Mouse (Mus musculus): ENCODE results near the gene Prap1. TPM values are rescaled to one million over a fixed set of nuclear protein-coding genes. Genes with fewer than 3 reads are reported as not detected.

The Prap1 gene
- polyA plus RNA-seq, 1 experiment from 2014 or later: not detected

DNA sequence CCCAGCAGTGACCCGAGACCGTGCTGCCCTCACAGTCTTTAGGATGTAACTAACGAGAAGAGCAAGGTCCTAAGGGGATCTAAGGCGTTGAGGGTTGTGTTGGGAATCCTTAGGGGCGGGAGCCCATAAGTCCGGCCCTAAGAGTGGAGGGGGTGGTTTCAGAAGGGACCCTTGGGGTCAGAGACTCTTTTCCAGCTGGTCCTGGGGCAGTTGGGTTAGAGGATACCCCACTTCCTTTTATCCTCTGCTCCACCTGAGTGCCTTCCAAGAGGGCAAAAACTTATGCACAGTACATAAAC, 31.4 kb upstream of the Prap1 start:
- no peaks in the 10 kb centered on the region for H3K9me3 ChIP-seq (replicated peaks)
- H3K4me1 ChIP-seq: peaks cover 55% of the 10 kb centered on the region
- no peaks in the 10 kb centered on the region for H3K36me3 ChIP-seq (ENCODE audit: poor library complexity, severe bottlenecking)
- peak overlapping the region; percentile 81 for H3K27ac ChIP-seq
- peak overlapping the region; percentile 65; the same call in 1 of the 2 replicates for H3K9ac ChIP-seq
- peaks cover 47% of the 10 kb centered on the region for H3K27me3 ChIP-seq
- WGBS: 2% methylated on average over 6 of the region's 6 CpGs
- peak overlapping the region; percentile 74 for H3K4me2 ChIP-seq
- ATAC-seq: peak; percentile 4
- H3K4me3 ChIP-seq: peak overlapping the region; percentile 36

DNA sequence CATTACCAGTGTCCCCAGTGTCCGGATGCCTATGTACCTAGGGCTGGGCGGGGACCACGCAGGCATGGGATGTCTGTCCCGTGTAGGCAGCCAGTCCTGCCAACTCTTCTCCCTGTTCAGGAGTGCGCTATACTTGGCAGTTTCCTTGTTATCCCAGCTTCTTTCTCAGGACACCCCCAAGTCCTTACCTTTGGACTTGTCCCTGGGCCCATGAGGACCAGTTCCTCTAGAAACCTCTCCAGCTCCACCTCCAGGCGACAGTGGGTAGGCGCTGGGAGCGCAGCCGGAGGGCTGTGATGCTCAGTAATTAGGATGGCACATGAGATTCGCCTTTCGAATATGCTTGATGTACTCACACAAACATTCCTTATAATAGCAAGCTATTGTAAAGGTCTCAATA, 30.9 kb upstream of the Prap1 start:
- peaks cover 45% of the 10 kb centered on the region for H3K27me3 ChIP-seq
- H3K27ac ChIP-seq: no peak overlapping the region

GRCm38 (mm10) chr7:140063092-140063491, 30.1 kb upstream of the Prap1 start:
- peaks cover 43% of the 10 kb centered on the region for H3K4me1 ChIP-seq
- ATAC-seq: no peak
- WGBS: 15% methylated on average over 7 of the region's 7 CpGs
- no peak overlapping the region for H3K9ac ChIP-seq
- H3K4me2 ChIP-seq: no peak overlapping the region
- no peak overlapping the region for H3K4me3 ChIP-seq
- H3K9me3 ChIP-seq (replicated peaks): no peaks in the 10 kb centered on the region
- peaks cover 53% of the 10 kb centered on the region for H3K27me3 ChIP-seq
- H3K36me3 ChIP-seq (ENCODE audit: poor library complexity, severe bottlenecking): no peaks in the 10 kb centered on the region
- no peak overlapping the region for H3K27ac ChIP-seq

More for the DNA sequence above, 30.9 kb upstream of the Prap1 start:
- WGBS: 8% methylated on average over 11 of the region's 11 CpGs
- no peaks in the 10 kb centered on the region for H3K9me3 ChIP-seq (replicated peaks)
- peaks cover 50% of the 10 kb centered on the region for H3K4me1 ChIP-seq
- H3K36me3 ChIP-seq (ENCODE audit: poor library complexity, severe bottlenecking): no peaks in the 10 kb centered on the region
- H3K9ac ChIP-seq: no peak overlapping the region
- peak; percentile 6; the same call in 1 of the 2 replicates for ATAC-seq
- no peak overlapping the region for H3K4me3 ChIP-seq
- H3K4me2 ChIP-seq: peak overlapping the region; percentile 74; the same call in 1 of the 2 replicates

DNA sequence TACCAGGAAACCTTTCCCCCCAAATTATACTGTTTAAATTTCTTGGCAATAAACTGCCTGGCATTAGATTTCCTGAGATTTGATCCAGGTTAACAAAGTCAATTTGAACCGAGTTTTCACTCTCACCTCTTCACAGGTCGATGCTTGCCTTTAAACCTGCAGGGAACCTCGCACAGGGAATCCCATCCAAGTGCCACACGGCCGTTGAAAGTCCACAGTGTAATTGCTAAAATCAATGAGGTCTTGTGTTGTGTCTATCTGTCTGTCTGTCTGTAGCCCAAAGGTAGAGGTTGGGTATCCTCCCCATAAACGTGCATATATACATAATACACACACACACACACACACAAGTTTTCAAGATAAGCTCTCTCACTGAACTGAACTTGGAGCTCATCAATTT, 25.8 kb upstream of the Prap1 start:
- H3K9me3 ChIP-seq (replicated peaks): no peaks in the 10 kb centered on the region
- WGBS: 68% methylated on average over 6 of the region's 6 CpGs
- no peak overlapping the region for H3K4me2 ChIP-seq
- peaks cover 74% of the 10 kb centered on the region for H3K27me3 ChIP-seq
- no peak overlapping the region for H3K4me3 ChIP-seq
- no peak overlapping the region for H3K9ac ChIP-seq
- peaks cover 7% of the 10 kb centered on the region for H3K4me1 ChIP-seq
- H3K27ac ChIP-seq: no peak overlapping the region
- H3K36me3 ChIP-seq (ENCODE audit: poor library complexity, severe bottlenecking): peaks cover 5% of the 10 kb centered on the region; the same call in 1 of the 2 replicates
- no peak for ATAC-seq

GRCm38 (mm10) chr7:140070042-140070711, 23.0 kb upstream of the Prap1 start:
- Histone ChIP-seq H3K9me3 (replicated peaks) (no peaks in the 10 kb centered on the region), H3K9ac (no peak overlapping the region), H3K4me2 (peak overlapping the region; percentile 35; the same call in 1 of the 2 replicates), H3K27ac (no peak overlapping the region), H3K36me3 (ENCODE audit: poor library complexity, severe bottlenecking) (peaks cover 5% of the 10 kb centered on the region; the same call in 1 of the 2 replicates), H3K27me3 (peaks cover 70% of the 10 kb centered on the region), H3K4me3 (peak overlapping the region; percentile 5; the same call in 1 of the 2 replicates), H3K4me1 (peaks cover 5% of the 10 kb centered on the region; the same call in 1 of the 2 replicates)
- ATAC-seq: no peak
- WGBS: 43% methylated on average over 37 of the region's 39 CpGs

DNA sequence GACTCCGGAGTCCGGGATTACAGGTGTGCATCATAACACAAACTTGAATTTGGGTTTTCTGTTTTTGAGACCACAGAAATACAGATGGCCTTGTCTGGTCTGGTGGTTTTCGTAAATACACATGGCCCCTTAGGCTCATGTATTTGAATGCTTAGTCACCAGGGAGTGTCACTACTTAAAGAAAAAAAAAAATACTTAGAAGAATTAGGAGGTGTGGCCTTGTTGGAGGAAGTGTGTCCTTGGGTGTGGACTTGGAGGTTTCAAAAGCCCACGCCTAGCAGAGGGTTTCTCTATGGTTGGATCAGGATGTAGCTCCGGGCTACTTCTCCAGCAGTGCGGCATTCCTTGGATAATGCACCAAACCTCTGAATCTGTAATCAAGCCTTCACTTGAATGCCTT, 15.5 kb upstream of the Prap1 start:
- H3K9ac ChIP-seq: no peak overlapping the region
- peaks cover 36% of the 10 kb centered on the region for H3K4me1 ChIP-seq
- ATAC-seq: no peak
- H3K9me3 ChIP-seq (replicated peaks): no peaks in the 10 kb centered on the region
- H3K27ac ChIP-seq: no peak overlapping the region
- H3K27me3 ChIP-seq: peaks cover 30% of the 10 kb centered on the region
- H3K36me3 ChIP-seq (ENCODE audit: poor library complexity, severe bottlenecking): no peaks in the 10 kb centered on the region
- 83% methylated on average over 6 of the region's 6 CpGs for WGBS
- H3K4me3 ChIP-seq: no peak overlapping the region
- H3K4me2 ChIP-seq: no peak overlapping the region

- 0 out of 2 replicates have a peak overlapping the region, but pooled peaks have one; percentile 84 for H3K27ac ChIP-seq
- peaks cover 36% of the 10 kb centered on the region for H3K4me1 ChIP-seq
- no peak for ATAC-seq
- H3K27me3 ChIP-seq: peaks cover 28% of the 10 kb centered on the region
- H3K9ac ChIP-seq: no peak overlapping the region
- H3K4me2 ChIP-seq: no peak overlapping the region
- no peaks in the 10 kb centered on the region for H3K36me3 ChIP-seq (ENCODE audit: poor library complexity, severe bottlenecking)
- no peaks in the 10 kb centered on the region for H3K9me3 ChIP-seq (replicated peaks)
- no peak overlapping the region for H3K4me3 ChIP-seq
- 3% methylated on average over 5 of the region's 5 CpGs for WGBS
Measured at GRCm38 (mm10) chr7:140078711-140079110, 14.5 kb upstream of the Prap1 start.

DNA sequence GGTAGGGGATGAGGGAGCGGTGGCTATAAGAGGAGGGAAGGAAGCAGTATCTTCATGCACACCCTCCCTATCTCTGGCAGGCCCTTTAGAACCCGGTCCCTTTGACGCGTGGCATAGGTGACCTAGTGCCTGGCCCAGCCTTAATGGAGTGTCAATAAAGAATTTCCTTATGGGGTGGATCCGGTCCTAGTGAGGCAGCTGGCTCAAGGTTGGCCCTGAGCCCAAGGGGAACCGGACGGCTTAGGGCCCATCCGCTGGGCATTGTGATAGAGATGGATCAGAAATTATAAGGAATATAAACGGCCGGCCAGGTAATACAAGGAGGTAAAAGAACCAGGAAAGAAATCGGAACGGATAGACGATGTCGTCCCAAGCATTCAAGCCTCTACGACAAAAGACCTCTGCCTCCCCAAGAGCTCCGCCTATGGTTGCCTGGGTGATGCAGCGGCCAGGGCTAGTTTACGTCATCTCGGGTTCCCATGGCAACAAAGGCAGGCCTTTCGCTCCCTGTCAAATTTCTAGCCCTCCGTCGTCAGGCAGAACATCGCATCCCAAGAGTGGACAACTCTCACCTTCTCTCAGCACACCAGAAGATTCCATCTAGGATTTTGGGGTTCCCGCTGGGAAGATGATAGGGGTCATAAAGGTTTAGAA, 12.6 kb upstream of the Prap1 start:
- H3K4me2 ChIP-seq: peak overlapping the region; percentile 66
- ATAC-seq: peak; percentile 84
- peak overlapping the region; percentile 44 for H3K4me3 ChIP-seq
- H3K9ac ChIP-seq: peak overlapping the region; percentile 65
- H3K4me1 ChIP-seq: peaks cover 36% of the 10 kb centered on the region
- peak overlapping the region; percentile 84 for H3K27ac ChIP-seq
- H3K27me3 ChIP-seq: peaks cover 23% of the 10 kb centered on the region
- H3K36me3 ChIP-seq (ENCODE audit: poor library complexity, severe bottlenecking): no peaks in the 10 kb centered on the region
- no peaks in the 10 kb centered on the region for H3K9me3 ChIP-seq (replicated peaks)
- WGBS: 1% methylated on average over 24 of the region's 24 CpGs

- H3K4me1 ChIP-seq: peaks cover 36% of the 10 kb centered on the region
- H3K9ac ChIP-seq: peak overlapping the region; percentile 65
- peak overlapping the region; percentile 66 for H3K4me2 ChIP-seq
- WGBS: 9% methylated on average over 20 of the region's 20 CpGs
- peak overlapping the region; percentile 84 for H3K27ac ChIP-seq
- H3K27me3 ChIP-seq: peaks cover 20% of the 10 kb centered on the region
- 0 out of 2 replicates have a peak, but pooled peaks have one; percentile 8 for ATAC-seq
- no peaks in the 10 kb centered on the region for H3K9me3 ChIP-seq (replicated peaks)
- H3K4me3 ChIP-seq: peak overlapping the region; percentile 44
- H3K36me3 ChIP-seq (ENCODE audit: poor library complexity, severe bottlenecking): no peaks in the 10 kb centered on the region
Measured at GRCm38 (mm10) chr7:140081408-140082241, 11.6 kb upstream of the Prap1 start.

DNA sequence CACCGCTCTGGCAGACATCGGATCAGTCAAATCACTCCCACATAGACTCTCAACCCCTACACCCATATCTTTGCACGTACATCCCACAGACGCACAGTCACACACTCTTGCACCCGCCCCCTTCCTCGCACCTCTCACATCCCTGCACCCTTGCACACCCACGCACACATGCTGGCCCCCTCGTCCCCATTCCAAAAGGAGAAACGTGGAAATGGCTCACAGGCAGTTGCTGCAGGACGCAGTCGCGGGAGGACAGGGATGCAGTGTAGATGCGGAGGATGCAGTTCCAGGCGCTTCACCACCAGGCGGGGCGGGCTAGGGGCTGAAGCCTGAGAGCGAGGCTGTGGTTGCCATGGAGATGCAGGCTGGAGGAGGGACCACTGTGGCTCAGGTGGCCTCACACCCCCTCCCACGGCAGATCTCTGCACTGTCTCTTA, 10.9 kb upstream of the Prap1 start, which contains the start of gene Caly:
TSS of gene Caly (minus strand) at position 307 of the 437 bp plus-strand sequence.
- Histone ChIP-seq H3K4me1 (peaks cover 36% of the 10 kb centered on the region), H3K4me2 (peak within 1 kb of the TSS; percentile 66), H3K27ac (peak within 1 kb of the TSS; percentile 84), H3K36me3 (ENCODE audit: poor library complexity, severe bottlenecking) (no peaks in the 10 kb centered on the region), H3K9me3 (replicated peaks) (no peaks in the 10 kb centered on the region), H3K27me3 (peaks cover 19% of the 10 kb centered on the region), H3K4me3 (peak within 1 kb of the TSS; percentile 44), H3K9ac (peak within 1 kb of the TSS; percentile 65)
- ATAC-seq: peak; percentile 85
- 4% methylated on average over 18 of the region's 18 CpGs for WGBS

- Histone ChIP-seq H3K36me3 (ENCODE audit: poor library complexity, severe bottlenecking) (no peaks in the 10 kb centered on the region), H3K27ac (no peak overlapping the region), H3K4me3 (no peak overlapping the region), H3K9ac (no peak overlapping the region), H3K4me1 (peaks cover 4% of the 10 kb centered on the region; the same call in 1 of the 2 replicates), H3K4me2 (no peak overlapping the region), H3K27me3 (no peaks in the 10 kb centered on the region), H3K9me3 (replicated peaks) (no peaks in the 10 kb centered on the region)
- WGBS: 73% methylated on average over 10 of the region's 10 CpGs
- no peak for ATAC-seq
Measured at GRCm38 (mm10) chr7:140090601-140091000, 2.6 kb upstream of the Prap1 start.
